Comparison of ENCODE assay signal across 8 mouse cellular contexts in the genomic region with DNA sequence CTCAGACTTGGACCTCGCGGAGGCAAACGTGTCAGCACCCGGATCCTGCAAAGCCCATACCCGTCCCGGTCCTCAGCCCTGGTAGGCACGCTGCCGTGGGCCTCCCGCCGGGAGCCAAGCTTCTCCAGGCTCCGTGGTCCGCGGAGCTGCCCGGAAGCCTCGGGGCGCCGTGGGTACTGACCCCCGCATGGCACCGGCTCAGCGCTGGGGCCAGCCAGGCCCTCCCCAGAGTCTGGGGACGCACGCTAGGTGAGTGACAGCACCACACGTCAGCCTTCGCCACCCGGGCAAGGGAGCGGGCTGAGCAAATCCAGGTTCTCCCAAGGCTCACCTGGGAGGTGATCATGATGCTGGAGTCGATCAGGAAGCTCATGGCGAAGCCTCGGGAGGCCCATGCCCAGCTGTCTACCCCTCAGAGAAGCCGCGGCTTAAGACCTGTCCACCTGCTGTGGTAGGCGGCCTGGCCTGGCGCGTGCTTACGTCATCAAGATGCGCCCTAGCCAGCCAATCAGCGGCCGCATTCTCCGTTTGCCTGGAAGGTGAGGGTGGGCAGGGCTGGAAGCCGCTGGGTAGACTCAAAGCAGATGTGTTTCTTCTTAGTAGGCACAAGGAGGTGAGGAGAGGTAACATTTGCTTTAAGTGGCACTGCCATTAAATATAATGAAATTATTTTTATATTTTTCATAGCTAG. TPM values are rescaled to one million over a fixed set of nuclear protein-coding genes. Genes with fewer than 3 reads are reported as not detected.
A peak's percentile ranks its signal among the peaks of the same experiment; 100 is the strongest.
DNase-seq lines count a peak whose midpoint lies in the region; ATAC-seq and TF ChIP-seq lines count a peak whose summit lies in the region.

Gpr89 (minus strand) TSS at position 496 of the 691 bp plus-strand sequence.

- no peak for TF ChIP-seq CTCF in Patski (IDR thresholded peaks at IDR 0.05)

- in situ Hi-C loops in Patski (cut with MboI; ENCODE audit: low pct_unique_long_range_greater_than_20kb) = no loop called here

- H3K27me3 ChIP-seq in Patski = peaks cover 2% of the 10 kb centered on the region
- H3K27me3 ChIP-seq in hindbrain, embryonic 13.5 days = peaks cover 14% of the 10 kb centered on the region

- H3K9me3 ChIP-seq in hindbrain, embryonic 13.5 days = no peaks in the 10 kb centered on the region

- peak; percentile 96 for ATAC-seq in Patski
- peak; percentile 98 for ATAC-seq in hindbrain, embryonic 13.5 days (ENCODE audit: low FRiP score)

- peak; percentile 92 for DNase-seq in Patski (ENCODE audit: low read depth, low spot score)
- peak; percentile 96 to 98 for DNase-seq in cerebellum, postnatal 14 days
- peak; percentile 90 to 96 for DNase-seq in frontal cortex, postnatal 14 days (ENCODE audit: low spot score in 2 of 2)
- peak; percentile 95 to 96 for DNase-seq in layer of hippocampus, postnatal 25 days (ENCODE audit: extremely low spot score in 1 of 2, low spot score in 1 of 2)
- peak; percentile 94 for DNase-seq in lung, postnatal 25 days (ENCODE audit: low spot score)
- DNase-seq in retina, embryonic 14.5 days (ENCODE audit: low spot score) = peak; percentile 96
- DNase-seq in thymus, postnatal 4 days = peak; percentile 96

- POLR2A ChIA-PET in Patski (lab: Charles Lee) = interaction anchor here (0.5 to 0.7 kb wide), 4 partner anchors 18 to 363 kb away, joined by 3 to 4 read pairs (median 3); no protein-coding TSS in a partner anchor

- peak within 1 kb of the TSS; percentile 64 for H3K27ac ChIP-seq in hindbrain, embryonic 13.5 days

- H3K9ac ChIP-seq in hindbrain, embryonic 13.5 days = peak within 1 kb of the TSS; percentile 96

- CTCF ChIA-PET in Patski (lab: Charles Lee) = interaction anchor here (0.9 to 1.8 kb wide), 2 partner anchors 9 to 92 kb away, joined by 3 to 5 read pairs; no protein-coding TSS in a partner anchor

- under 1% methylated on average over 40 of the region's 40 CpGs for WGBS in hindbrain, embryonic 13.5 days

- H3K4me3 ChIP-seq in hindbrain, embryonic 13.5 days = peak within 1 kb of the TSS; percentile 100

- peaks cover 17% of the 10 kb centered on the region for H3K4me1 ChIP-seq in hindbrain, embryonic 13.5 days (replicated peaks)

- no peaks in the 10 kb centered on the region for H3K36me3 ChIP-seq in hindbrain, embryonic 13.5 days

- H3K4me2 ChIP-seq in hindbrain, embryonic 13.5 days = peak within 1 kb of the TSS; percentile 82

RNA-seq across cellular contexts. Expression of gene Gpr89, which starts in this region (rescaled TPM):
- 45.2 TPM for polyA plus RNA-seq in Patski (2021)
- 38.3 and 40.7 TPM in 2 replicates for polyA plus RNA-seq in hindbrain, embryonic 13.5 days (2015; fragmentation: Nextera tagmentation; extraction: Ambion mirVana)
- 10 to 100 TPM; 39.3 to 46.1 TPM for total RNA-seq in layer of hippocampus, postnatal 25 days (2021)

Comparison
In these comparisons a context has a peak if more than half of its experiments do, and no peak if none do; other contexts are left out.
1. Peak in every context shown above with its lines: DNase-seq, ATAC-seq, H3K4me3 ChIP-seq and H3K27ac ChIP-seq.